Mouse (Mus musculus) liver, embryonic 11.5 days (tissue): ENCODE data around the gene Rrp12. TPM values are rescaled to one million over a fixed set of nuclear protein-coding genes. Genes with fewer than 3 reads are reported as not detected.
"Not testable (repeated sequence)": the region's sequence is repeated elsewhere in the genome, so short reads cannot be mapped to it uniquely, and the experiment has no call there.

Experiments
- ATAC-seq: fragments of 200-750 bp; cut with Nextera tagmentation; replicated peaks from 2 replicates; pipeline ENCODE4 v1.8.0; 2017; ENCODE audit warnings: moderate number of reproducible peaks, mild to moderate bottlenecking, moderate TSS enrichment, moderate library complexity; ENCODE audit not compliant: low FRiP score
- DNase-seq: peaks from one replicate; pipeline ENCODE4 v3.0.0-alpha.2; 2017; ENCODE audit warnings: low spot score
- H3K27ac ChIP-seq: fragments of 300-500 bp; sonication (generic); 2 replicates; pipeline ENCODE4 v1.5.1; 2014; ENCODE audit warnings: mild to moderate bottlenecking, low read depth, low read length, control low read depth
- H3K27me3 ChIP-seq: fragments of 300-500 bp; sonication (generic); replicated peaks from 2 replicates; pipeline ENCODE4 v1.6.1; 2014; ENCODE audit warnings: low read length, mixed read lengths; ENCODE audit not compliant: control insufficient read depth, insufficient read depth
- H3K36me3 ChIP-seq: fragments of 300-500 bp; sonication (generic); 2 replicates; pipeline ENCODE4 v1.6.1; 2014; ENCODE audit warnings: mild to moderate bottlenecking, low read length, moderate library complexity, mixed read lengths; ENCODE audit not compliant: control insufficient read depth, insufficient read depth
- H3K4me1 ChIP-seq: fragments of 300-500 bp; sonication (generic); replicated peaks from 2 replicates; pipeline ENCODE4 v1.6.1; 2014; ENCODE audit warnings: low read length, mixed read lengths; ENCODE audit not compliant: control insufficient read depth, insufficient read depth
- H3K4me2 ChIP-seq: fragments of 300-500 bp; sonication (generic); 2 replicates; pipeline ENCODE4 v1.6.1; 2014; ENCODE audit warnings: mild to moderate bottlenecking, control low read depth, moderate library complexity
- H3K4me3 ChIP-seq: fragments of 300-500 bp; sonication (generic); 2 replicates; pipeline ENCODE4 v1.5.1; 2014; ENCODE audit warnings: low read depth, low read length, control low read depth
- H3K9ac ChIP-seq: fragments of 300-500 bp; sonication (generic); 2 replicates; pipeline ENCODE4 v1.6.1; 2014; ENCODE audit warnings: low read depth, low read length, control low read depth
- H3K9me3 ChIP-seq: fragments of 300-500 bp; sonication (generic); 2 replicates; pipeline ENCODE4 v1.6.1; 2016; ENCODE audit warnings: low read length, inconsistent platforms, mixed read lengths; ENCODE audit not compliant: control insufficient read depth
- WGBS: fragments of 180-500 bp; shearing (Covaris S2); extraction: QIAGEN DNeasy Blood & Tissue Kit; methylation state at CpG from one replicate; pipeline ENCODE4 v1.1.7; 2014; 5-methylcytosine and 5-hydroxymethylcytosine counted together
- polyA plus RNA-seq: library from polyadenylated mRNA; unstranded; fragments of >200 nt; fragmentation: Nextera tagmentation; extraction: Ambion mirVana; gene quantifications from 2 replicates; pipeline ENCODE4 v1.2.1, GENCODE M21; 2014

Rrp12 gene
- polyA plus RNA-seq, 1 experiment from 2014 or later: 29.5 TPM

- Histone ChIP-seq H3K27ac (no peak overlapping the region), H3K36me3 (no peaks in the 10 kb centered on the region), H3K4me1 (peaks cover 8% of the 10 kb centered on the region; the same call in 1 of the 2 replicates), H3K4me3 (peak overlapping the region; percentile 75), H3K9ac (no peak overlapping the region), H3K9me3 (no peaks in the 10 kb centered on the region), H3K4me2 (peak overlapping the region; percentile 81), H3K27me3 (no peaks in the 10 kb centered on the region)
- DNase-seq (no peak), ATAC-seq (no peak; the same call in 1 of the 2 replicates)
- 24% methylated on average over 18 of the region's 18 CpGs for WGBS
Measured at GRCm38 (mm10) chr19:41896319-41896711, 342 bp upstream of the Rrp12 start.

DNA sequence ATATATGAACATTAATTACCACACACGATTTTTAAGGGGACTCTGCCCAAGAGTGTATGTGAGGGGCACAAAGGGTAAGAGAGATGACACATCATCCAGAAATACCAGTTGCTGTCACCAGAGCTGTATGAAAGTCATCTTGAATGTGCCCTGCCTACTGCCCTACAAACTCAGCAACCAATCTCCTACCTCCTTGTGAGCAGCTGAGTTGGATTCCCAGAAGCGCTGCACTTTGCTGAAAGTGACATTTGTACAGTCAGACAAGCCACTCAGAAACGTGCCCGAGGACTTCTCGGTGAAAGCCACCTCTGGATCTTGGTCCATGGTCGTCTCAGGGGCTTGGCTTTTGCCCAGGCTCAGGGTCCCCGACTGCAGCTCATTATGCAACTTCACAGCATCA is 1.0 kb downstream of the Rrp12 start:
- Histone ChIP-seq H3K4me2 (peak overlapping the region; percentile 81), H3K27ac (0 out of 2 replicates have a peak overlapping the region, but pooled peaks have one; percentile 3), H3K36me3 (peaks cover 10% of the 10 kb centered on the region), H3K9ac (peak overlapping the region; percentile 56), H3K27me3 (no peaks in the 10 kb centered on the region), H3K4me3 (peak overlapping the region; percentile 75), H3K4me1 (peaks cover 8% of the 10 kb centered on the region; the same call in 1 of the 2 replicates), H3K9me3 (no peaks in the 10 kb centered on the region)
- WGBS: 36% methylated on average over 7 of the region's 7 CpGs
- ATAC-seq (no peak), DNase-seq (no peak)

- no peak overlapping the region for H3K27ac ChIP-seq
- no peak; the same call in 1 of the 2 replicates for ATAC-seq
- H3K4me1 ChIP-seq: no peaks in the 10 kb centered on the region
- no peak overlapping the region for H3K4me3 ChIP-seq
- DNase-seq: no peak
- no peak overlapping the region for H3K9ac ChIP-seq
- no peaks in the 10 kb centered on the region for H3K9me3 ChIP-seq
- peaks cover 58% of the 10 kb centered on the region for H3K36me3 ChIP-seq
- no peaks in the 10 kb centered on the region for H3K27me3 ChIP-seq
- no peak overlapping the region for H3K4me2 ChIP-seq
Measured at GRCm38 (mm10) chr19:41888191-41888590, 7.8 kb downstream of the Rrp12 start.

GRCm38 (mm10) chr19:41883882-41884281 is 12.1 kb downstream of the Rrp12 start:
- 89% methylated on average over 9 of the region's 9 CpGs for WGBS

GRCm38 (mm10) chr19:41881842-41882241 is 14.1 kb downstream of the Rrp12 start:
- WGBS: 89% methylated on average over 4 of the region's 4 CpGs
- no peak for ATAC-seq
- H3K9me3 ChIP-seq: no peaks in the 10 kb centered on the region

More at GRCm38 (mm10) chr19:41883882-41884281, 12.1 kb downstream of the Rrp12 start:
- Histone ChIP-seq H3K4me2 (no peak overlapping the region), H3K27ac (no peak overlapping the region), H3K9ac (no peak overlapping the region), H3K36me3 (peaks cover 61% of the 10 kb centered on the region), H3K9me3 (no peaks in the 10 kb centered on the region), H3K4me3 (no peak overlapping the region), H3K4me1 (no peaks in the 10 kb centered on the region), H3K27me3 (no peaks in the 10 kb centered on the region)
- no peak for DNase-seq
- no peak for ATAC-seq

DNA sequence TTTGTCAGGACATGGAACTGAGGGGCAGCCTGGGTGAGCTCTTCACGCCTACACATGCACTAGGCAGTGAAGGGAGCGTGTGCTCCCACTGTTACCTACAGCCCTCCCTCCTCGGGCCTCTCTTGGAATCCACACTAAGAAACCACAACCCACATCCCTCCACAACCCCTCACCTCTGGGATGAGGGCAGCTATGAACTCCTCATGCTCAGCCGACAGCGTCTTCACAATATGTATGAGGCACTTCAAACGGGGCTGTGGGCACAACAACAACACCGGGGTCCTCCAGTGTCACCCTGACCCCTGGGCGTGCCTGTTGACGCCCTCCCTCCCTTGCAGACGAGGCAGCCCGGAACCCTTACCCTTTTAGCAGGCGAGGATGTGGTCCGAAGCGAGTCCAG is 21.6 kb downstream of the Rrp12 start:
- no peak overlapping the region for H3K9ac ChIP-seq
- H3K27me3 ChIP-seq: no peaks in the 10 kb centered on the region
- DNase-seq: no peak
- H3K36me3 ChIP-seq: peaks cover 50% of the 10 kb centered on the region
- no peak overlapping the region for H3K4me3 ChIP-seq
- WGBS: 92% methylated on average over 14 of the region's 14 CpGs
- H3K4me2 ChIP-seq: no peak overlapping the region
- H3K9me3 ChIP-seq: no peaks in the 10 kb centered on the region
- H3K27ac ChIP-seq: no peak overlapping the region
- ATAC-seq: no peak
- no peaks in the 10 kb centered on the region for H3K4me1 ChIP-seq

More at GRCm38 (mm10) chr19:41881842-41882241, 14.1 kb downstream of the Rrp12 start:
- H3K4me2 ChIP-seq: no peak overlapping the region
- no peaks in the 10 kb centered on the region for H3K4me1 ChIP-seq
- H3K9ac ChIP-seq: no peak overlapping the region
- DNase-seq: no peak
- H3K4me3 ChIP-seq: no peak overlapping the region
- peaks cover 55% of the 10 kb centered on the region for H3K36me3 ChIP-seq
- H3K27me3 ChIP-seq: no peaks in the 10 kb centered on the region
- no peak overlapping the region for H3K27ac ChIP-seq

DNA sequence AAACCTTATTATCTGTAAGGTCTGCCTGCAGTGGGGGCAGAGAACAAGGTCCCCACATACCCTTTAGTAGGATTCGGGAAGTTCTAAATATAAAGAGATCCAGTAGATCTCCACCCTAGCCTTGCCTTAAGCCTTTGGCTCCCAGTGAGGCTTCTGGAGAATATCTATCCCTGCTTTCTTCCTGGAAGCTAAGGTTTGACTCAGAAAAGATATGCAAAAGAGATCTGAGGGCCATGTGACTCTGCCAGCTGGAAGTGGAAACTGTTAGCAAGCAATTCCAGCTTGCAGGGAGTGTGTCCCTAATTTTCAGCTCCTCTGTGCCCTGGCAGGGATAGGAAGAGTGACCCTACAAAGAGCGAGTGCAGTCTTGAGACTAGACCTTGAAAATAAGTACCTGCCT is 23.7 kb downstream of the Rrp12 start:
- ATAC-seq: no peak
- Histone ChIP-seq H3K4me3 (no peak overlapping the region), H3K36me3 (peaks cover 48% of the 10 kb centered on the region), H3K27ac (no peak overlapping the region), H3K4me2 (no peak overlapping the region), H3K4me1 (no peaks in the 10 kb centered on the region), H3K27me3 (no peaks in the 10 kb centered on the region), H3K9me3 (no peaks in the 10 kb centered on the region), H3K9ac (no peak overlapping the region)
- DNase-seq: no peak
- WGBS: 87% methylated on average over 2 of the region's 2 CpGs

DNA sequence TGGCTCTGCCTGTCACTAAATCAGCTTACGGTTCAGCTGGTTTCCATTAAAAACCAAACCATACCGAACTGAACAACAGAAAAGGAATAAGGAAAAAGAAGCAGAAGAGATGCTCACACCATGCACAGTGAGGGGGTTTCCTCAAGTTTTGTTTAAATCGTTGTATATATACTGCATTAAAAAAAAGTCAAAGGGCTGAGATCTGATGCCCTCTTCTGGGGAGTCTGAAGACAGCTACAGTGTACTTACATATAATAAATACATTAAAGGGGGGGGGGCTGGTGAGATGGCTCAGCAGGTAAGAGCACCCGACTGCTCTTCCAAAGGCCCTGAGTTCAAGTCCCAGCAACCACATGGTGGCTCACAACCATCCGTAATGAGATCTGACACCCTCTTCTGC is 26.0 kb downstream of the Rrp12 start:
- not testable (repeated sequence) for ATAC-seq, H3K4me2 ChIP-seq, H3K27ac ChIP-seq, H3K9me3 ChIP-seq, H3K4me1 ChIP-seq, H3K4me3 ChIP-seq, H3K27me3 ChIP-seq, DNase-seq, H3K9ac ChIP-seq
- H3K36me3 ChIP-seq: peaks cover 46% of the 10 kb centered on the region
- 81% methylated on average over 5 of the region's 5 CpGs for WGBS

DNA sequence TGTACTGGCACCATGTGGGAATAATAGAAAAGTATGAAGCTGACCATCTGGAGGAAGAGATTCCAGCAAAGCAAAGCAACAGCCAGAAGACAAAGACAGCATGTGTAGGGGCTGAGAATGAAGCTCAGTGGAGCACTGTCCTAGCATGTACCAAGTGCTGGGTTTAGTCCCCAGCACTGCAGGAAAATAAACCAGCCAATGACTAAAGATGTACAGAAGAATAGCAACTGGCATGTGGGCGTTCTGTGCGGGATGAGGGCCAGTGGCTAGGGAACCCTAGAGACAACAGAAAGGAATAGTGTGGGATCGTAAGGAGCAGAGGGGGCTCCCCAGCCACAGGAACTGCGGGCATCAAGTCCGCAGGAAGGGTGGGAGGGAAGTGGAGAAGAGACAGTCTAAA is 26.7 kb downstream of the Rrp12 start:
- H3K4me1 ChIP-seq: no peaks in the 10 kb centered on the region
- no peaks in the 10 kb centered on the region for H3K27me3 ChIP-seq
- no peak overlapping the region for H3K9ac ChIP-seq
- H3K9me3 ChIP-seq: no peaks in the 10 kb centered on the region
- ATAC-seq (no peak), DNase-seq (no peak)
- 97% methylated on average over 5 of the region's 5 CpGs for WGBS
- no peak overlapping the region for H3K4me2 ChIP-seq
- H3K36me3 ChIP-seq: peaks cover 46% of the 10 kb centered on the region
- H3K4me3 ChIP-seq: no peak overlapping the region
- no peak overlapping the region for H3K27ac ChIP-seq
